Mouse (Mus musculus) natural killer cell, adult 2 months (primary cell): ENCODE measurements around the gene Snd1.

ENCODE experiments used
- DNase-seq, 2 experiments: peaks; one replicate each; pipeline ENCODE4 v3.0.0; 2022; ENCODE audit warnings: low spot score in 2 of 2

Gene Snd1

GRCm38 (mm10) chr6:28706108-28706975, 231.4 kb downstream of the Snd1 start:
- DNase-seq: no peak

DNA sequence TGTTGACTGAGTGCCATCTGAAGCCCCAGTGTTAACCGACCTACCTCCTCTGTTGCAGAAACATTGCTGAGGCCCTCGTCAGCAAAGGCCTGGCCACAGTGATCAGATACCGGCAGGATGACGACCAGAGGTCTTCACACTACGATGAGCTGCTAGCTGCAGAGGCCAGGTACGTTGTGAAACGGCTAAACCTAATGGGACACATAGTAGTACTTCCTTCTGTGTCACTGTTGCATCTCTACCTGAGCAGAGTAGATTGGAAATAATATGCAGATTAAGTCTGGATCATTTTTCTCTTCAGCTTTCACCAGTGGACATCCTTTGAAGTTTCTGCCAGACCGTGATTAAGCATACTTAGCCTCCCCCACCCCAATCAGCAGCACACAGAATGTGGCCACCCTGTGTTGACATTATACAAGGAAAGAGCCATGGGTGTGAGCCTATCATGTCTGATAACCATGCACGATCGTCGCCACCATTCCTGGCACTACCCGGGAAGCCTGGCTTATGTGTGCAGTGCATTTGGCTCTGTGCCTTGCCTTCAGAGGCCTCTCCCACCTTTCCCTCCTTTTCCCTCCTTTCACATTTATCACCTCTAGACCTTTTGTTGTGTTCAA, 232.1 kb downstream of the Snd1 start:
- no peak for DNase-seq

DNA sequence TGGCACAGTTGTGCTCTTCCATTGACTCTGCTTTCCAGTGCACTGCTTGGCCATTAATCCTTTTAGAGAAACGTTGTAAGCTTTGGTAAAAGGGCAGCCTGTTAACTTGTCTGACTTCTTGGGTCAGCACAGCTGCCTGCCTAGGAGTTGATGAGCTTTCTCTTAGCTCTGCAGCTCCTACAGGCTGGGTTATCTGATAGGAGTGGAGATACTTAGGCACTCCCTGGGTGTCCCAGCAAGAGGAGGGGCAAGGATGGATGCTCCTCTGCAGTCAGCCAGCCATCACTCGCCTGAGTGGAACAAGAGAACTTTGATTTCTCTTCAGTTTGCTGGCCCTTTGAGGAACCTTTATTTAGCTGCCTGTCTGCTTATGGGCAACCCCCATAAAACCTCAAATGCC, 235.1 kb downstream of the Snd1 start:
- no peak for DNase-seq

- DNase-seq: no peak
Measured at GRCm38 (mm10) chr6:28717203-28717844, 242.4 kb downstream of the Snd1 start.

- DNase-seq: no peak
Measured at GRCm38 (mm10) chr6:28717845-28718237, 242.9 kb downstream of the Snd1 start.

GRCm38 (mm10) chr6:28720391-28721171, 245.6 kb downstream of the Snd1 start:
- no peak for DNase-seq

DNA sequence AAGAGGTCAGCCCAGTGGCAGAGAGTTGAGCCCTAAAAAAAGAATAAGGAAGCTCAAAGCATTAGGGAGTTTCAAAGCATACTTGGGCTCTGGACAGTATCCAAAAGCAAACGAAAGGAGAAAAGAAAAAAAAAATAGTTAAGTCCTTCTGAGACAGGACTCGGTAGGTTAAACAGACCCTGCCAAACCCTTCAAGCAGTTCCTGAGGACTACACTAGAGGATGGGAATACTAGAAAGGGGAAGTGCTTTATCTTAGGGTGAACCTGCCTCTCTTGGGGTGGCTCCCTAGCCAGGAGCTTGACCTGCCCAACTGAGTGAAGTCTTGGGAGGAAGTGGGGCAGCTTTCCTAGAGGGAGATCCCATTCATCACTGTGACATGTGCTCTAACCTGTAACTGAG, 248.1 kb downstream of the Snd1 start:
- DNase-seq: no peak

DNA sequence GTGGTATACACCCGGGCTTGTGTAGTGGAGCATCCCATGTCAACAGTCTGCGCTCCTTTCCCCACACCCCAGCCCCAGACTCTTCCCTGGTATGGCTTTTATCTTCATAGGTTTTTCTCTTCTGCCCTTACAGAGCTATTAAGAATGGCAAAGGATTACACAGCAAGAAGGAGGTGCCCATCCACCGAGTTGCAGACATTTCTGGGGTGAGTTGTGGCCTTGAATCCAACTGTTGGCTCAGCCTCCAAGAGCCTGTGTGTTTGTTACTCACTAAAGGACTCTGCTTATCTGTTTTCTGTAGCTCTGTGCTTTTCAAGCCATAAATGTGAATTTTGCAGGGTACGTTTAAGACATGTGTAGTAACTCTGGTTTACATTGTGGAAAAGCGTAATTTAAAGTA, 249.8 kb downstream of the Snd1 start:
- DNase-seq: no peak

GRCm38 (mm10) chr6:28729236-28729635, 254.3 kb downstream of the Snd1 start:
- DNase-seq: no peak

- DNase-seq: no peak
Measured at GRCm38 (mm10) chr6:28729649-28730048, 254.7 kb downstream of the Snd1 start.

- DNase-seq: no peak
Measured at GRCm38 (mm10) chr6:28731246-28731645, 256.3 kb downstream of the Snd1 start.

GRCm38 (mm10) chr6:28733884-28734647, 259.1 kb downstream of the Snd1 start:
- DNase-seq: no peak

- no peak for DNase-seq
Measured at GRCm38 (mm10) chr6:28735116-28735515, 260.2 kb downstream of the Snd1 start.

GRCm38 (mm10) chr6:28736665-28737064, 261.7 kb downstream of the Snd1 start:
- DNase-seq: no peak

- DNase-seq: no peak
Measured at GRCm38 (mm10) chr6:28737601-28738000, 262.7 kb downstream of the Snd1 start.

GRCm38 (mm10) chr6:28743586-28743985, 268.6 kb downstream of the Snd1 start:
- DNase-seq: no peak

- no peak for DNase-seq
Measured at GRCm38 (mm10) chr6:28745864-28746263, 270.9 kb downstream of the Snd1 start.

DNA sequence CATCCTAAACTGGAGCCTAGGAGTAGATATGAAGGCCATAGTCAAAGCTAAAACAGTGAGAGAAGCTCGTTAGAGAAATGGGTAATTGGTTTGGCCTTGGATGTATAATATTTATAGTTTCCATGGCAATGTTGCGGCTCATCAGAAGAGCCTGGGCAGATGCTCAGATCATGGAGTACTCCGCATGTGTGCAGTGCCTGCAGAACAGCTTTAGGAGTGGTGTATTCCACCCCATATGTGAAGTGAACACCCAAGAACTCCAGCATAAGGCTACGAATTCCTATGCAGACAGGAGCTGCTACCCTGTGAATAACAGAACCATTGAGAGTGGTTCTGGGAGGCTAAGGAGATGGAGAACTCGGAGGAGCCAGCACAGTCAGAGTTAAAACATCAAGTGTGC, 272.1 kb downstream of the Snd1 start:
- no peak for DNase-seq

DNA sequence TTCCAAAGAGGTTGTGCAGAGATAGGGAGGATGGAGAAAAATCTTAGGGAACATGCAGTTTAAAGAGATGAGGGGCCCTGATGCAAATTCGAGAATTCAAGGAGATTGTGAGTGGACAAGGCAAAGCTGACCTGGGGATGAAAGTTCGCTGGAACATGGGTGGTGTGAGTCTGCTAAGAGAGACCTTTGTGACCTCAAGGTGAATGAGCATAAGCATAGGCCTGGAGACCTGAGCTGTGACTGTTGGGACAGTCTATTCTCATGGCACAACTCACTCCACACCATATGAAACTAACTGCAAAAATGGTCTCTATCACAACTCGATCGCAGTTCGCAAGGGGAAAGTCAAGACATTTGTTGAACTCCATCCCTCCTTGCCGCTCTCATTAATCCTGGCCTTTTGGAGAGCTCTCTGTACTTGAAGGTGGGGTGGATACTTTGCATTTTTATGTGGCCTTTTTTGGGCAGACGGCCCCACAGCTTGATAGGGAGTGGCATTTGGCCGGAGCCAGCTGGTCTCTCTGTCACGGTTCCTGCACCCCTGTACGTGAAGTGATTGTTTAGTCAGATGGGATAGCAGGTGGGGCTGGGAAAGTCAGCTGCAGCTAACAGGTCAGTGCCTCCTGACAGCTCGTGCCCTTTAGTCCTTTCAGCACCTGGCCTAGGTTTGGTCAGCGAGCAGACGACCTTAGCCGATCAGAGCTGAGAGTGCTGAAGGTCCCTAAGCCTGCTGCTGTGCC, 273.2 kb downstream of the Snd1 start:
- no peak for DNase-seq

DNA sequence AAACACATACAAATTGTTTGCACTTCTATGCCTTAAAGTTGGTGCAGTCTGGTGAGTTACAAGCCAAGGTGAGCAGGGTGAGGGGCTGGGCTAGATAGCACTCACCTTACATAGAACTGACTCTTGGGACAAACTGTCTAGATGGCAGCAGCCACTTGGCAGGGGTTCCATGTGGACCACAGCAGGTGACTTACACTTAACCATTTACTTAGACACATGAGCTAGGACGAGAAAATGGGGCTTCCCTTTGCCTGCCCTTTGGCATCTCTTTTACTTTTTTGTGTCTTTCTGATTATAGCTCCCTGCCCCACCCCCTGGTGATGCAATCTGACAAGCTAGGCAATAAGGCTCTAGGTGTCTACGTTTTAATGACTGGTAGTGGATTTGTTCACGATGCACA, 274.3 kb downstream of the Snd1 start:
- DNase-seq: no peak

- no peak for DNase-seq
Measured at GRCm38 (mm10) chr6:28751186-28751585, 276.2 kb downstream of the Snd1 start.
